Mouse (Mus musculus) megakaryocyte, embryonic 14.5 days (primary cell): Measurements from ENCODE around the gene Noxa1. TPM values are rescaled to one million over a fixed set of nuclear protein-coding genes. Genes with fewer than 3 reads are reported as not detected.

Source experiments
- H3K27me3 ChIP-seq: replicated peaks from 2 replicates; pipeline ENCODE3; 2012; ENCODE audit warnings: inconsistent platforms
- H3K36me3 ChIP-seq: replicated peaks from 2 replicates; pipeline ENCODE3; 2012; ENCODE audit warnings: low read length, inconsistent platforms, mixed read lengths
- H3K4me1 ChIP-seq: 2 replicates; pipeline ENCODE4 v1.6.1; 2012; ENCODE audit warnings: inconsistent platforms
- H3K4me3 ChIP-seq: replicated peaks from 2 replicates; pipeline ENCODE3; 2012; ENCODE audit warnings: moderate library complexity, mild to moderate bottlenecking, inconsistent platforms
- H3K9me3 ChIP-seq: 2 replicates; pipeline ENCODE4 v1.6.1; 2012; ENCODE audit warnings: inconsistent platforms
- FLI1 ChIP-seq: IDR thresholded peaks from 2 replicates; pipeline ENCODE4 v1.6.1; 2012; ENCODE audit warnings: low read length, inconsistent platforms, mixed read lengths
- GATA1 ChIP-seq: IDR thresholded peaks from 3 replicates; pipeline ENCODE4 v1.6.1; 2012; ENCODE audit warnings: mixed read lengths, low read length, inconsistent platforms, borderline replicate concordance
- polyA plus RNA-seq: library from polyadenylated mRNA; stranded (reverse); fragments of >175 nt; gene quantifications from 2 replicates; pipeline ENCODE4 v1.2.3, GENCODE M21; 2012; ENCODE audit warnings: low replicate concordance; ENCODE audit not compliant: insufficient read depth

Gene Noxa1
- polyA plus RNA-seq, 1 experiment: not detected

- peaks cover 85% of the 10 kb centered on the region for H3K36me3 ChIP-seq
- H3K9me3 ChIP-seq: no peaks in the 10 kb centered on the region
- peak overlapping the region; percentile 95 for H3K4me3 ChIP-seq
- H3K4me1 ChIP-seq: peaks cover 46% of the 10 kb centered on the region
- H3K27me3 ChIP-seq: peaks cover 6% of the 10 kb centered on the region
- TF ChIP-seq GATA1: no peak
- TF ChIP-seq FLI1: no peak
Observed at GRCm38 (mm10) chr2:25055068-25055405, 39.9 kb downstream of the Noxa1 start.

DNA sequence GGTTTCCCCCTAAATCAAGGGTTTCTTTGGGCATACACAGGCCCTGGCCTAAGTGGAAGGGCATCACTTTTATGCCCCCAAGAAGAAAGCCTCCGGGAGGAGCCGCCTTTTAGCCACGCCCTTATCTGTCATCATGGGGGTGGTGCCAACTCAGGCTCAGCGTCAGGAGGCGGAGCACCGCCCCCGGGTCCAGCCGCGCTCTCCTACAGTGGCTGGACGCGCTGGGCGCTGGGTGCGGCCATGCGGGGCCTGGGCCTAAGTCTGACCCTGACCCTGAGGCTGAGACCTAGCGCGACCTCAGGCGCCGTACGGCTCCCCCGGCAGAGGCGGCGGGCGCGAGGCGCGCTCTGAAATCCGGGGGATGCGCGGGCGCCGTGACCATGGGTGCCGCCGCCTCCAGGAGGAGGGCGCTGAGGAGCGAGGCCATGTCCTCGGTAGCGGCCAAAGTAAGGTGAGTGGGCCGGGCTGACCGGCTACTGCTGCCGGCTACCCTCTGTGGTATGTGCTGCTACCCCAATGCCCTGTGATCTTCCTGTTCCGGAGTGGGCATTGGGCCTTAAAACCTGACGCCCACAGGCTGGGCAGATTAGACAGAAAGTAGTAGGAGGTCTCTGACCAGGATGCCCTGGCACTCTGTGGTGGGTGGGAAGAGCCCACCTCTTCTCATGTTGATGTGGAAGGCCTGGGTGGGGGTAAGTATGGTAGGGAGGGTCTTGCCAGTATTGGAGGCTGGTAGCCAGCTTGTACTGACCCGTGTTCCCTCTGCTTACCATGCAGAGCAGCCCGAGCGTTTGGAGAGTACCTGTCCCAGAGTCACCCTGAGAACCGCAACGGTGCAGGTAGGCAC is 40.5 kb downstream of the Noxa1 start, which contains the start of gene Nsmf:
Nsmf (plus strand) TSS at position 135 of the 847 bp plus-strand sequence.
- peaks cover 85% of the 10 kb centered on the region for H3K36me3 ChIP-seq
- H3K9me3 ChIP-seq: no peaks in the 10 kb centered on the region
- H3K4me3 ChIP-seq: peak within 1 kb of the TSS; percentile 95
- peaks cover 8% of the 10 kb centered on the region for H3K27me3 ChIP-seq
- no peak for TF ChIP-seq GATA1
- TF ChIP-seq FLI1: no peak
- peaks cover 44% of the 10 kb centered on the region for H3K4me1 ChIP-seq

- no peak for TF ChIP-seq FLI1
- TF ChIP-seq GATA1: no peak
- H3K36me3 ChIP-seq: peaks cover 82% of the 10 kb centered on the region
- H3K4me1 ChIP-seq: peaks cover 53% of the 10 kb centered on the region
- H3K4me3 ChIP-seq: no peak overlapping the region
- H3K9me3 ChIP-seq: no peaks in the 10 kb centered on the region
- peaks cover 8% of the 10 kb centered on the region for H3K27me3 ChIP-seq
Observed at GRCm38 (mm10) chr2:25053101-25053500, 41.8 kb downstream of the Noxa1 start.

- H3K27me3 ChIP-seq: peaks cover 8% of the 10 kb centered on the region
- H3K36me3 ChIP-seq: peaks cover 76% of the 10 kb centered on the region
- no peak overlapping the region for H3K4me3 ChIP-seq
- H3K4me1 ChIP-seq: peaks cover 41% of the 10 kb centered on the region
- no peak for TF ChIP-seq GATA1
- H3K9me3 ChIP-seq: no peaks in the 10 kb centered on the region
Observed at GRCm38 (mm10) chr2:25051450-25051849, 43.5 kb downstream of the Noxa1 start.

GRCm38 (mm10) chr2:25050921-25051320 is 44.0 kb downstream of the Noxa1 start:
- TF ChIP-seq GATA1 (no peak), FLI1 (no peak)
- Histone ChIP-seq H3K27me3 (peaks cover 8% of the 10 kb centered on the region), H3K9me3 (no peaks in the 10 kb centered on the region), H3K4me3 (no peak overlapping the region), H3K36me3 (peaks cover 74% of the 10 kb centered on the region), H3K4me1 (peaks cover 36% of the 10 kb centered on the region)

DNA sequence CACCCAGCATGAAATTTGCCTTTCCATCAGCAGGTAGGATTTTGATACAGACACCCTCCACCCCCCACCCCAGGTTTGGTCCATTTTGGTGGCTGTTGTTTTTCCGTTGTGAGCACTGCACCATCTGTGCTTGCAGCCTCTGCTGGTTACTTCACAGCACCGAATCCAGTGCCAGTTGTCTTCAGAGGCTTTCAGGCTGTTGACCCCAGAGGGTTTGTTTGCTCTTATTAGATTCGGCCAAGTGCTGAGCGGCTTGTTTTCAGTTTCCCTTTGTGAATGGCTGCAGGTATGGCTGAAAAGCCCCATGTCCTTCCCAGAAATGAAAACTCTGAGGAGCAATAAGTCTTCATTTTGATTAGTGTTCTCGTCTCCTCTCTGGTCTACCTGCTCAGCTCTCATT is 54.9 kb downstream of the Noxa1 start:
- Histone ChIP-seq H3K9me3 (no peaks in the 10 kb centered on the region), H3K27me3 (peaks cover 2% of the 10 kb centered on the region), H3K4me1 (no peaks in the 10 kb centered on the region; the same call in 1 of the 2 replicates), H3K4me3 (no peak overlapping the region), H3K36me3 (peaks cover 58% of the 10 kb centered on the region)
- no peak for TF ChIP-seq FLI1
- no peak for TF ChIP-seq GATA1

Other genes starting within 250 kb of the Noxa1 start
- gene Ehmt1, start 175.5 kb downstream of the Noxa1 start, polyA plus RNA-seq: 20.7 and 41.8 TPM in 2 replicates
- 61.7 and 82.8 TPM in 2 replicates for gene Arrdc1, start 159.9 kb downstream of the Noxa1 start, polyA plus RNA-seq
- gene Zmynd19, start 145.4 kb downstream of the Noxa1 start, polyA plus RNA-seq: 2.9 and 5.7 TPM in 2 replicates
- 10.2 and 14.3 TPM in 2 replicates for gene Dph7, start 132.7 kb downstream of the Noxa1 start, polyA plus RNA-seq
- 26.6 and 65.1 TPM in 2 replicates for gene Mrpl41, start 120.1 kb downstream of the Noxa1 start, polyA plus RNA-seq
- 1.5 and 7.1 TPM in 2 replicates for gene Pnpla7, start 119.1 kb downstream of the Noxa1 start, polyA plus RNA-seq
- gene Nsmf, start 40.8 kb downstream of the Noxa1 start, polyA plus RNA-seq: 24.0 and 32.1 TPM in 2 replicates
- gene Entpd8, start 14.8 kb downstream of the Noxa1 start, polyA plus RNA-seq: not detected in 2 replicates
- gene Nrarp, start 85.6 kb upstream of the Noxa1 start, polyA plus RNA-seq: 7.9 and 8.1 TPM in 2 replicates
- gene Tor4a, start 101.7 kb upstream of the Noxa1 start, polyA plus RNA-seq: 10.3 and 14.6 TPM in 2 replicates
- gene Nelfb, start 116.3 kb upstream of the Noxa1 start, polyA plus RNA-seq: 22.9 and 24.0 TPM in 2 replicates
- 0.08 and 1.5 TPM in 2 replicates for gene Stpg3, start 119.5 kb upstream of the Noxa1 start, polyA plus RNA-seq
- gene Fam166a, start 123.6 kb upstream of the Noxa1 start, polyA plus RNA-seq: not detected in 2 replicates
- gene Tubb4b, start 129.6 kb upstream of the Noxa1 start, polyA plus RNA-seq: 264 and 365 TPM in 2 replicates
- not detected in 2 replicates for gene Slc34a3, start 139.2 kb upstream of the Noxa1 start, polyA plus RNA-seq
- not detected in 2 replicates for gene Rnf224, start 141.6 kb upstream of the Noxa1 start, polyA plus RNA-seq
- gene Rnf208, start 147.1 kb upstream of the Noxa1 start, polyA plus RNA-seq: 3.8 and 7.6 TPM in 2 replicates
- not detected in 2 replicates for gene Cysrt1, start 147.3 kb upstream of the Noxa1 start, polyA plus RNA-seq
- 1.1 TPM in 1 of 2 replicates, not detected in the other for gene AL732309.1, start 151.7 kb upstream of the Noxa1 start, polyA plus RNA-seq
- gene Tmem203, start 160.3 kb upstream of the Noxa1 start, polyA plus RNA-seq: 16.3 and 20.0 TPM in 2 replicates
- 11.9 and 12.9 TPM in 2 replicates for gene Tprn, start 167.5 kb upstream of the Noxa1 start, polyA plus RNA-seq
- 34.6 and 160 TPM in 2 replicates for gene Ssna1, start 177.3 kb upstream of the Noxa1 start, polyA plus RNA-seq
- 3.1 and 14.8 TPM in 2 replicates for gene Anapc2, start 177.3 kb upstream of the Noxa1 start, polyA plus RNA-seq
- not detected in 2 replicates for gene Tmem210, start 193.0 kb upstream of the Noxa1 start, polyA plus RNA-seq
- not detected in 2 replicates for gene Lrrc26, start 194.8 kb upstream of the Noxa1 start, polyA plus RNA-seq
- not detected in 2 replicates for gene Grin1, start 224.0 kb upstream of the Noxa1 start, polyA plus RNA-seq
- gene Man1b1, start 237.2 kb upstream of the Noxa1 start, polyA plus RNA-seq: 4.4 and 13.9 TPM in 2 replicates